Mouse (Mus musculus) CH12.LX (cell line): Measurements from ENCODE around the gene Ccl22. TPM values are rescaled to one million over a fixed set of nuclear protein-coding genes. Genes with fewer than 3 reads are reported as not detected.

Source experiments
- DNase-seq: peaks from one replicate; pipeline ENCODE4 v3.0.0-alpha.2; 2013; ENCODE audit errors: extremely low read depth
- H3K27ac ChIP-seq: 2 replicates; pipeline ENCODE4 v1.5.1; 2012; ENCODE audit warnings: low read depth, mild to moderate bottlenecking, control low read depth, moderate library complexity; ENCODE audit not compliant: insufficient read depth
- H3K27me3 ChIP-seq: replicated peaks from 2 replicates; pipeline ENCODE3; 2012; ENCODE audit warnings: inconsistent platforms
- H3K36me3 ChIP-seq, 2 experiments: replicated peaks in 1 of 2; 2 replicates each; pipeline versions ENCODE3 to v1.6.1; 2012; ENCODE audit warnings: inconsistent platforms in 1 of 2, low read length in 1 of 2, mild to moderate bottlenecking in 1 of 2, mixed read lengths in 1 of 2, moderate library complexity in 1 of 2; ENCODE audit not compliant: control insufficient read depth in 1 of 2, insufficient read depth in 1 of 2
- H3K4me1 ChIP-seq, 2 experiments: 2 replicates each; pipeline ENCODE4 v1.6.1; 2012; ENCODE audit warnings: inconsistent platforms in 1 of 2, moderate library complexity in 1 of 2; ENCODE audit not compliant: insufficient read depth in 2 of 2, control insufficient read depth in 1 of 2
- H3K4me2 ChIP-seq: 2 replicates; pipeline ENCODE4 v1.6.1; 2012; ENCODE audit warnings: low read depth, mild to moderate bottlenecking, control low read depth; ENCODE audit not compliant: poor library complexity, insufficient read depth, severe bottlenecking
- H3K4me3 ChIP-seq, 3 experiments: fragments of 150-350 bp in 1 of 3; sonication (generic) in 1 of 3; replicated peaks in 1 of 3; 2 replicates each; pipeline versions ENCODE3 to v1.5.1; 2011 to 2012; ENCODE audit warnings: low read depth in 2 of 3, low read length in 2 of 3, mild to moderate bottlenecking in 2 of 3, moderate library complexity in 2 of 3, control low read depth in 1 of 3, improper control_type of control experiment in 1 of 3, inconsistent platforms in 1 of 3, mixed read lengths in 1 of 3; ENCODE audit not compliant: poor library complexity in 1 of 3
- H3K79me2 ChIP-seq: replicated peaks from 2 replicates; pipeline ENCODE4 v1.6.1; 2012; ENCODE audit warnings: mild to moderate bottlenecking, moderate library complexity; ENCODE audit not compliant: control insufficient read depth, poor library complexity, insufficient read depth, severe bottlenecking; ENCODE audit errors: extremely low read depth
- H3K9ac ChIP-seq: 2 replicates; pipeline ENCODE4 v1.6.1; 2012; ENCODE audit warnings: low read depth, mild to moderate bottlenecking, control low read depth, moderate library complexity; ENCODE audit not compliant: insufficient read depth
- H3K9me3 ChIP-seq: replicated peaks from 2 replicates; pipeline ENCODE3; 2012; ENCODE audit warnings: low read length, inconsistent platforms, mixed read lengths
- BHLHE40 ChIP-seq: IDR thresholded peaks from 2 replicates; pipeline ENCODE4 v1.6.1; 2011; ENCODE audit warnings: mild to moderate bottlenecking, low read depth, low read length, improper control_type of control experiment
- CHD1 ChIP-seq: IDR thresholded peaks from 2 replicates; pipeline ENCODE4 v1.6.1; 2012; ENCODE audit warnings: low read depth, low read length, improper control_type of control experiment, inconsistent platforms
- CTCF ChIP-seq, 2 experiments: IDR thresholded peaks in 1 of 2; conservative IDR thresholded peaks in 1 of 2; 2 replicates each; pipeline ENCODE4 v1.5.1; 2011 to 2012; ENCODE audit warnings: low read depth in 2 of 2, low read length in 2 of 2, improper control_type of control experiment in 1 of 2, inconsistent platforms in 1 of 2, mild to moderate bottlenecking in 1 of 2, moderate library complexity in 1 of 2
- E2F4 ChIP-seq: IDR thresholded peaks from 2 replicates; pipeline ENCODE4 v1.6.1; 2011; ENCODE audit warnings: low read depth, low read length, improper control_type of control experiment; ENCODE audit not compliant: insufficient replicate concordance
- EP300 ChIP-seq: IDR thresholded peaks from 2 replicates; pipeline ENCODE4 v1.6.1; 2011; ENCODE audit warnings: low read length, improper control_type of control experiment
- HCFC1 ChIP-seq: IDR thresholded peaks from 2 replicates; pipeline ENCODE4 v1.6.1; 2012; ENCODE audit warnings: low read depth, mild to moderate bottlenecking, inconsistent platforms, low read length, improper control_type of control experiment
- JUND ChIP-seq: conservative IDR thresholded peaks from 2 replicates; pipeline ENCODE4 v1.6.1; 2011; ENCODE audit warnings: low read depth, low read length, improper control_type of control experiment
- KAT2A ChIP-seq: IDR thresholded peaks from 2 replicates; pipeline ENCODE4 v1.6.1; 2012; ENCODE audit warnings: low read length, improper control_type of control experiment, inconsistent platforms; ENCODE audit not compliant: insufficient replicate concordance
- MAFK ChIP-seq: IDR thresholded peaks from 2 replicates; pipeline ENCODE4 v1.6.1; 2011; ENCODE audit warnings: low read length, improper control_type of control experiment; ENCODE audit not compliant: insufficient replicate concordance
- MAX ChIP-seq: IDR thresholded peaks from 2 replicates; pipeline ENCODE4 v1.6.1; 2011; ENCODE audit warnings: low read length, improper control_type of control experiment
- MEF2A ChIP-seq: IDR thresholded peaks from 2 replicates; pipeline ENCODE4 v1.6.1; 2014; ENCODE audit warnings: low read depth, mild to moderate bottlenecking, inconsistent platforms, low read length, improper control_type of control experiment, borderline replicate concordance
- PAX5 ChIP-seq: IDR thresholded peaks from 2 replicates; pipeline ENCODE4 v1.6.1; 2012; ENCODE audit warnings: low read length, inconsistent platforms, mixed read lengths
- POLR2A ChIP-seq: IDR thresholded peaks from 2 replicates; pipeline ENCODE4 v1.6.1; 2011; ENCODE audit warnings: low read depth, mild to moderate bottlenecking, improper control_type of control experiment, low read length
- POLR2AphosphoS2 ChIP-seq: IDR thresholded peaks from 2 replicates; pipeline ENCODE4 v1.6.1; 2011; ENCODE audit warnings: low read depth, low read length, improper control_type of control experiment
- RAD21 ChIP-seq: IDR thresholded peaks from 2 replicates; pipeline ENCODE4 v1.6.1; 2011; ENCODE audit warnings: low read depth, mild to moderate bottlenecking, low read length, improper control_type of control experiment, moderate library complexity
- RCOR1 ChIP-seq: conservative IDR thresholded peaks from 2 replicates; pipeline ENCODE4 v1.6.1; 2012; ENCODE audit warnings: low read depth, mild to moderate bottlenecking, inconsistent platforms, low read length, improper control_type of control experiment
- TBP ChIP-seq: conservative IDR thresholded peaks from 2 replicates; pipeline ENCODE4 v1.6.1; 2011; ENCODE audit warnings: low read depth, low read length, improper control_type of control experiment
- UBTF ChIP-seq: IDR thresholded peaks from 2 replicates; pipeline ENCODE4 v1.6.1; 2012; ENCODE audit warnings: low read depth, mild to moderate bottlenecking, inconsistent platforms, low read length, improper control_type of control experiment, moderate library complexity
- USF1 ChIP-seq: IDR thresholded peaks from 2 replicates; pipeline ENCODE4 v1.6.1; 2014; ENCODE audit warnings: low read depth, mild to moderate bottlenecking, inconsistent platforms, low read length, improper control_type of control experiment
- USF2 ChIP-seq: conservative IDR thresholded peaks from 2 replicates; pipeline ENCODE4 v1.6.1; 2011; ENCODE audit warnings: low read depth, low read length, improper control_type of control experiment
- ZMIZ1 ChIP-seq: IDR thresholded peaks from 2 replicates; pipeline ENCODE4 v1.6.1; 2012; ENCODE audit warnings: low read depth, mild to moderate bottlenecking, inconsistent platforms, low read length, improper control_type of control experiment
- ZNF384 ChIP-seq: IDR thresholded peaks from 2 replicates; pipeline ENCODE4 v1.6.1; 2012; ENCODE audit warnings: low read depth, low read length, improper control_type of control experiment, inconsistent platforms
- dilution Hi-C: fragments of 300-500 bp; cut with MboI; formaldehyde crosslinking; loops from 2 replicates; pipeline ENCODE4 v1.14.3; 2020; ENCODE audit warnings: low sequenced_read_pairs; ENCODE audit not compliant: extremely low pct_unique_long_range_greater_than_20kb, extremely low pct_ligation_motif_present
- in situ Hi-C: fragments of 300-500 bp; cut with MboI; formaldehyde crosslinking; loops from 3 replicates; pipeline ENCODE4 v1.14.3; 2019; ENCODE audit warnings: low sequenced_read_pairs, low pct_ligation_motif_present, low pct_unique_long_range_greater_than_20kb, mixed read lengths
- polyA plus RNA-seq: library from polyadenylated mRNA; unstranded; fragments of >175 nt; gene quantifications from 2 replicates; pipeline ENCODE4 v1.2.1, GENCODE M21; 2012; ENCODE audit warnings: low read depth; ENCODE audit not compliant: insufficient read length
- total RNA-seq, 2 experiments: library from RNA; depleted of rRNA; stranded (reverse); fragments of 300-350 nt in 1 of 2; fragments of >200 nt in 1 of 2; gene quantifications; 2 replicates each; pipeline ENCODE4 v1.2.3; 2012 to 2014

The Ccl22 gene
- total and polyA plus RNA-seq, 3 experiments = 1,396 to 4,546 (median 3,114) TPM

DNA sequence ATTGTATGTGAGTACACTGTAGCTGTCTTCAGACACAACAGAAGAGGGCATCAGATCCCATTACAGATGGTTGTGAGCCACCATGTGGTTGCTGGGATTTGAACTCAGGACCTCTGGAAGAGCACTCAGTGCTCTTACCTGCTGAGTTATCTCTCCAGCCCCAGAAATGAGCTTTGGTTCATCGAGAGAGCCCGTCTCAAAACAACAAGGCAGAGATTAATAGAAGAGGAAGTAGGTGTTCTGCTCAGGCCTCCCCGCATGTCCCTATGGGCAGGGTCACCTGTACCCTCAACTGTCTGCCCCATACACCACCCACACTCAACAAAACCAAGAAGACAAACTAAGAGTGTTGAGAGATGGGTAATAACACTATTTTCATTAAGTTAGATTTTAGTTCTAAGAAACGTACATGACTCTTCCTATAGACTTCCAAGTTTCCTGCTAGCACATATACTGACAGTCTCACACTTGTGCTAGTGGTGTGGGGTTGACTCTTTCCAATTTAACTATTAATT, 44.9 kb upstream of the Ccl22 start:
- Histone ChIP-seq H3K9ac (no peak overlapping the region), H3K27ac (no peak overlapping the region), H3K4me1 (peaks cover 0 to 10% of the 10 kb centered on the region in 2 experiments; a peak in 2 of 4 replicates), H3K27me3 (peaks cover 18% of the 10 kb centered on the region), H3K4me2 (no peak overlapping the region), H3K9me3 (no peaks in the 10 kb centered on the region), H3K4me3 (no peak overlapping the region), H3K79me2 (no peaks in the 10 kb centered on the region), H3K36me3 (no peaks in the 10 kb centered on the region)
- dilution Hi-C loops (no loop called here), in situ Hi-C loops (loop anchor here (10.0 kb wide), 1 partner anchor 204 kb away; no protein-coding TSS in a partner anchor)
- no peak for DNase-seq
- no peak for TF ChIP-seq JUND
- TF ChIP-seq USF1 = no peak
- no peak for TF ChIP-seq PAX5
- no peak for TF ChIP-seq RCOR1
- TF ChIP-seq POLR2AphosphoS2 = no peak
- no peak for TF ChIP-seq BHLHE40
- TF ChIP-seq KAT2A = no peak
- TF ChIP-seq UBTF = no peak
- no peak for TF ChIP-seq POLR2A
- no peak for TF ChIP-seq ZNF384

DNA sequence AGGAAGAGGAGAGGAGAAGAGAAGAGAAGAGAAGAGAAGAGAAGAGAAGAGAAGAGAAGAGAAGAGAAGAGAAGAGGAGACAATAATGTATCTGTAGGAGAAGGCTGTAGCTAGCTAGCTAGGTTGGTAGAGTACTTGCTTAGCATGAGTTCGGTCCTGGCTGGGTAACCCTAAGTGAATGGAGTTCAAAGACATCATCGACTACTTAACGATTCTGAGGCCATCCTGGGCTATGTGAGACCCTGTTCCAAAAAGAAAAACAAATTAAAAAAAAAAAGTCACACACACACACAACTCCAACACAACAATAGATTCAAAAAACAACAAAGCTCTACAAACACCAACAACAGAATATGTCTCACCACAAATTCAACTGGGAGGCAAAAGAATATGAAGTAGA, 43.2 kb upstream of the Ccl22 start:
- peaks cover 6% of the 10 kb centered on the region for H3K27me3 ChIP-seq
- H3K9ac ChIP-seq = no peak overlapping the region
- H3K4me2 ChIP-seq = peak overlapping the region; percentile 63
- H3K9me3 ChIP-seq = no peaks in the 10 kb centered on the region
- no peak for DNase-seq
- peaks cover 6 to 17% of the 10 kb centered on the region in 2 experiments for H3K4me1 ChIP-seq
- dilution Hi-C loops = no loop called here
- H3K36me3 ChIP-seq = no peaks in the 10 kb centered on the region
- no peak overlapping the region for H3K4me3 ChIP-seq
- in situ Hi-C loops = loop anchor here (10.0 kb wide), 1 partner anchor 203 kb away; no protein-coding TSS in a partner anchor
- TF ChIP-seq CTCF (conservative IDR thresholded peaks at IDR 0.05 in 1 of 2, IDR thresholded peaks at IDR 0.05 in 1 of 2; ENCODE audit: low read depth in 2 of 2, low read length in 2 of 2) = no peak
- 0 out of 2 replicates have a peak, but pooled peaks have one; percentile 21 for TF ChIP-seq ZNF384
- TF ChIP-seq, all 38 proteins: peak for 1
- Histone ChIP-seq H3K27ac (no peak overlapping the region), H3K79me2 (no peaks in the 10 kb centered on the region)

DNA sequence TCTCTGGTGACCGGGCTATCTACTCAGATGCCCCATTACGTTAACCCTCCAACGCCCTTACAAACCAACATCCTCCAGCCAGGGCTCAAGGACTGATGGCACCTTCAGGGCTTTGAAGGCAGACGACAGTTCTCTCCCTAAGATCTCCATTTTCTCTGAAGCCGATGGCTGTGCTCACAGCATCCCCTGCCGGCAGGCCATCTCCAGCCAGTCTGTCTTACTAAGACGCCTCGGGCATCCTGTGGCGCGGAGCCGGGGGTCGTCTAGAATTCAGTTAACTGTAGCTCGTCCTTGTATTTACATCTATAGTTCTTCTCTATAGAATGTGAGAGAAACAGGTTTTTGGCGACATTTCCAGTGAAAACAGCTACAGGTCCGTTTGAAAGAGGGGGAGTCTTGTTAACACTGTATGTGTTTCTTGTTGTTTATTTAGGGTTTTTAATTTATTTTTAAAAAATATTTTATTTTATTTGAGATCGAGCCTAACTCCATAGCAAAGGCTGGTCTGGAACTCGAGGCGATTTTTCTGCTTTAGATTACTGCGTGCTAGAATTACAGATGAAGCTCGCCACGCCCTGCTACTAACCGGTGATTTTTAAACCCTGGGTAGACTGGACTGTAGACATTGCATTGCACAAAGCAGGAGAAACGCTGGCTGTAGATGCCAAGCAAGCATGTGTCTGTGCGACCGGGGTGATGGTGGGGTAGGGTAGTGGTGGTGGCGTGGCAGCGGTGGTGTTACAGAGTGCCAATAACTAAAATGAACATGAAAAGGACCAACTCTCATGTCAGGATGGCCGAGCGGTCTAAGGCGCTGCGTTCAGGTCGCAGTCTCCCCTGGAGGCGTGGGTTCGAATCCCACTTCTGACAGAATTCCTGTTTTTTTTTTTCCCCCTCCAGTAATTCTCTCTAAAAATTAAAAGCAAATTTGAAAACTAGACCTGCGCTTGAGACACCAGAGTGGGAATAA, 42.3 kb upstream of the Ccl22 start:
- H3K4me1 ChIP-seq = peaks cover 16 to 27% of the 10 kb centered on the region in 2 experiments
- in situ Hi-C loops = loop anchor here (10.0 kb wide), 1 partner anchor 202 kb away; no protein-coding TSS in a partner anchor
- H3K27ac ChIP-seq = peak overlapping the region; percentile 83
- no peaks in the 10 kb centered on the region for H3K79me2 ChIP-seq
- H3K36me3 ChIP-seq = no peaks in the 10 kb centered on the region
- peak overlapping the region; percentile 50 to 71 (median 67) for H3K4me3 ChIP-seq
- DNase-seq = peak; percentile 92
- H3K4me2 ChIP-seq = peak overlapping the region; percentile 63
- peak overlapping the region; percentile 75 for H3K9ac ChIP-seq
- H3K27me3 ChIP-seq = peaks cover under 1% of the 10 kb centered on the region
- dilution Hi-C loops = no loop called here
- H3K9me3 ChIP-seq = no peaks in the 10 kb centered on the region
- peak; percentile 91 for TF ChIP-seq CHD1
- no peak for TF ChIP-seq USF2
- no peak for TF ChIP-seq PAX5
- peak; percentile 96 for TF ChIP-seq RAD21
- no peak for TF ChIP-seq RCOR1
- TF ChIP-seq E2F4 = 0 out of 2 replicates have a peak, but pooled peaks have one; percentile 77
- no peak; the same call in 1 of the 2 replicates for TF ChIP-seq MAX
- TF ChIP-seq HCFC1 = peak; percentile 27; the same call in 1 of the 2 replicates
- TF ChIP-seq ZMIZ1 = no peak
- TF ChIP-seq JUND = no peak
- TF ChIP-seq KAT2A = 0 out of 2 replicates have a peak, but pooled peaks have one; percentile 34
- TF ChIP-seq EP300 = 0 out of 2 replicates have a peak, but pooled peaks have one; percentile 11
- peak; percentile 72; the same call in 1 of the 2 replicates for TF ChIP-seq MAFK
- peak; percentile 59 for TF ChIP-seq MEF2A
- peak; percentile 98 for TF ChIP-seq TBP
